17 mouse cellular contexts compared by ENCODE assay signal in genomic region chr13:64016048-64016447, GRCm38 (mm10).
A peak's percentile ranks its signal among the peaks of the same experiment; 100 is the strongest.
DNase-seq lines count a peak whose midpoint lies in the region; ATAC-seq and TF ChIP-seq lines count a peak whose summit lies in the region.
"Had no signal": no experiment of that assay in that cellular context is flagged by ENCODE, and none has a peak within 500 bp of the region (broad histone marks: within the 10 kb centered on the region; RNA-seq: fewer than 3 reads in every experiment).

No protein-coding gene starts in this region.

- no peak overlapping the region for H3K9ac ChIP-seq in forebrain, postnatal 0 days
- H3K9ac ChIP-seq in midbrain, embryonic 13.5 days (replicated peaks): no peak overlapping the region
- H3K9ac ChIP-seq: forebrain, embryonic 12.5 days; hindbrain, embryonic 13.5 days had no signal

- H3K27me3 ChIP-seq in forebrain, postnatal 0 days (ENCODE audit: insufficient read depth, low read length): no peaks in the 10 kb centered on the region
- no peaks in the 10 kb centered on the region for H3K27me3 ChIP-seq in forebrain, embryonic 10.5 days (ENCODE audit: poor library complexity, severe bottlenecking)
- H3K27me3 ChIP-seq in midbrain, embryonic 13.5 days: no peaks in the 10 kb centered on the region
- H3K27me3 ChIP-seq: hindbrain, embryonic 13.5 days had no signal

- 48% methylated on average over 4 of the region's 4 CpGs for WGBS in forebrain, postnatal 0 days
- WGBS in forebrain, embryonic 10.5 days: 76% methylated on average over 4 of the region's 4 CpGs
- 74% methylated on average over 4 of the region's 4 CpGs for WGBS in midbrain, embryonic 13.5 days

- no peak overlapping the region for H3K4me3 ChIP-seq in forebrain, postnatal 0 days (ENCODE audit: low read depth, low read length)
- no peak overlapping the region for H3K4me3 ChIP-seq in forebrain, embryonic 10.5 days
- no peak overlapping the region for H3K4me3 ChIP-seq in midbrain, embryonic 13.5 days (replicated peaks)
- H3K4me3 ChIP-seq: forebrain, embryonic 12.5 days; heart, adult 2 months; hindbrain, embryonic 13.5 days had no signal

- H3K36me3 ChIP-seq in forebrain, postnatal 0 days (ENCODE audit: insufficient read depth): no peaks in the 10 kb centered on the region
- H3K36me3 ChIP-seq in forebrain, embryonic 10.5 days (replicated peaks): no peaks in the 10 kb centered on the region
- no peaks in the 10 kb centered on the region for H3K36me3 ChIP-seq in midbrain, embryonic 13.5 days
- H3K36me3 ChIP-seq: forebrain, embryonic 12.5 days; hindbrain, embryonic 13.5 days had no signal

- H3K27ac ChIP-seq in forebrain, postnatal 0 days (ENCODE audit: low read depth, low read length): no peak overlapping the region
- no peak overlapping the region for H3K27ac ChIP-seq in forebrain, embryonic 10.5 days
- no peak overlapping the region for H3K27ac ChIP-seq in midbrain, embryonic 13.5 days
- H3K27ac ChIP-seq: forebrain, embryonic 12.5 days; heart, adult 2 months; hindbrain, embryonic 13.5 days; hindbrain, postnatal 0 days had no signal

- no peaks in the 10 kb centered on the region for H3K9me3 ChIP-seq in forebrain, postnatal 0 days (ENCODE audit: low read length)
- H3K9me3 ChIP-seq in forebrain, embryonic 10.5 days: no peaks in the 10 kb centered on the region
- H3K9me3 ChIP-seq in midbrain, embryonic 13.5 days: no peaks in the 10 kb centered on the region
- H3K9me3 ChIP-seq: forebrain, embryonic 12.5 days; hindbrain, embryonic 13.5 days had no signal

- no peak for ATAC-seq in forebrain, postnatal 0 days
- ATAC-seq in midbrain, embryonic 13.5 days: no peak
- ATAC-seq: hindbrain, postnatal 0 days had no signal

- no peak for TF ChIP-seq CTCF in forebrain, postnatal 0 days (IDR thresholded peaks at IDR 0.05; ENCODE audit: low read depth)
- no peak for TF ChIP-seq CTCF in brain, embryonic 14.5 days (IDR thresholded peaks at IDR 0.05; ENCODE audit: borderline replicate concordance, extremely low read depth, insufficient read depth, insufficient read length)

- intact Hi-C loops in heart, postnatal 25 days (cut with DNase I): no loop called here

- peak; percentile 31 for DNase-seq in forebrain, postnatal 0 days
- DNase-seq in forebrain, embryonic 10.5 days (ENCODE audit: extremely low spot score, low spot score): no peak
- peak; percentile 31 to 37 for DNase-seq in heart, adult 9 months (ENCODE audit: low spot score in 2 of 2)
- DNase-seq in heart, postnatal 25 days (ENCODE audit: low spot score): no peak
- DNase-seq in brain, embryonic 14.5 days (ENCODE audit: low read depth): peak; percentile 27
- DNase-seq in cerebellum, adult 18-20 months: no peak
- DNase-seq: adrenal gland, adult 8-10 months; cerebellum, adult 2 months; cerebellum, postnatal 10 days; gastrocnemius, postnatal 36 days; heart, adult 2 months; kidney, adult 18-20 months; kidney, postnatal 10 days had no signal

- TF ChIP-seq POLR2A in brain, embryonic 14.5 days (IDR thresholded peaks at IDR 0.05; ENCODE audit: borderline replicate concordance, extremely low read depth, insufficient read depth, insufficient read length, poor library complexity, severe bottlenecking): no peak

- 0 out of 2 replicates have a peak, but pooled peaks cover 8% of the 10 kb centered on the region for H3K4me1 ChIP-seq in forebrain, postnatal 0 days (ENCODE audit: insufficient read depth)
- H3K4me1 ChIP-seq in forebrain, embryonic 10.5 days: peaks cover 8% of the 10 kb centered on the region
- H3K4me1 ChIP-seq in midbrain, embryonic 13.5 days (replicated peaks): peaks cover 9% of the 10 kb centered on the region

- H3K4me2 ChIP-seq in forebrain, postnatal 0 days (ENCODE audit: low read depth): no peak overlapping the region
- H3K4me2 ChIP-seq in midbrain, embryonic 13.5 days (replicated peaks): no peak overlapping the region
- H3K4me2 ChIP-seq: forebrain, embryonic 12.5 days; hindbrain, embryonic 13.5 days had no signal

Comparison
In these comparisons a context has a peak if more than half of its experiments do, and no peak if none do; other contexts are left out.
1. DNase-seq: peak in forebrain, postnatal 0 days (single experiment), heart, adult 9 months (2 of 2) and brain, embryonic 14.5 days (single experiment); none in forebrain, embryonic 10.5 days (single experiment), heart, postnatal 25 days (single experiment) and cerebellum, adult 18-20 months (0 of 2).